Mouse (Mus musculus): Measurements from ENCODE around the gene A730049H05Rik. TPM values are rescaled to one million over a fixed set of nuclear protein-coding genes. Genes with fewer than 3 reads are reported as not detected.

Gene A730049H05Rik
- polyA plus RNA-seq, 1 experiment from 2014 or later: 0.73 TPM

DNA sequence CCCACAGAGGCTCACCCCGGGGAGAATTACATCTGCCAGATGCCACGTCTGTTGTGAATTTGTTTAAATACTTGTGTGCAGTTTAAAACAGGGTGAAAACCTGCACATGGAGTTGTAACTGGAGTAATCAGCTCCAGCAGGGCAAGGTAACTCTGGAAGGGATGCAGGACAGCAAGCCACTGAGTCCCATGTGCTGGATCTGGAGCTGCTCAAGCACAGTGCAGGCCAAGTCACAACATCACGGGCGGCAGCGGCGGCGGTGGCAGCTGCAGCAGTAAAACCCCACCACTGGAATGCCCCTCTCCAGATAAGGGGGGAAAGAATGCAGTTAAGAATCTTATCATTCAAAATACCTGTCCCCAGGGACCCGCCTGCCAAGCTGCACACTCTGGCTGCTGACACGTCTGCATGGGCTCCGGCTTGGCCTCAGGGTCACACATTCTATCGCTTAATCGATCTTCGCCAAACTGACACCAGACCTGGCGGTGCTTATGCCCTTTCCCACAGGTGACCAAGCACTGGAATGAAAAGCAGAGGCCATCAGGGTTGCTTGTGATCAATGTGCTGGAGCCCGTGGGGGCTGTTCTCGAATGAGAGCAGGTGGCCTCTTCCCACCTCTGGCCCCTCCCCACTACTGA, 53.4 kb downstream of the A730049H05Rik start:
- Histone ChIP-seq H3K9me3 (ENCODE audit: control insufficient read depth, low read length) (no peaks in the 10 kb centered on the region), H3K36me3 (ENCODE audit: control insufficient read depth, insufficient read depth, low read length) (peaks cover 19% of the 10 kb centered on the region), H3K9ac (ENCODE audit: low read length) (peak overlapping the region; percentile 1; the same call in 1 of the 2 replicates), H3K27ac (ENCODE audit: low read length) (peak overlapping the region; percentile 76), H3K4me2 (ENCODE audit: low read depth, low read length) (no peak overlapping the region), H3K4me3 (ENCODE audit: low read length) (no peak overlapping the region), H3K4me1 (replicated peaks; ENCODE audit: control insufficient read depth, insufficient read depth, low read length) (peaks cover 31% of the 10 kb centered on the region), H3K27me3 (ENCODE audit: control insufficient read depth, insufficient read depth, low read depth, low read length) (no peaks in the 10 kb centered on the region)
- peak; percentile 69 for ATAC-seq (ENCODE audit: low read depth)
- WGBS: 27% methylated on average over 16 of the region's 16 CpGs

DNA sequence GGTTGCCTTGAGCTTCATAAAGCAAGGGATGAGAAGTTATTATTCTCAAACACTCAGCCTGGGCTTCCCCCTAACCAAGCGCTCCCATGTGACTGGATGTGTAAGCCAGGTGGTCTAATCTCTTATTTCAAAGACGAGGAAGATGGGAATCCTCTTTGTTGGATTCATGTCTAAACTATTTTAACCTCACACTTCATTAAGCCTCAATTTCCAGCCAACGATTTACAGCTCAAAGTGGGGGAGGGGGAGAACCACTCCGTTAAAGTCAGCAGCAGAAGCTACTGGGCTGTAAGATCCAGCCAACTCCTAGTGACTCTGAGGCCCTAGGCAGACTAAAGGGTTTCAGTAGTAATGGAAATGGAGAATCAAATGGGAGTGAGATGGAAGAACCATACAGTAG, 55.5 kb downstream of the A730049H05Rik start:
- H3K4me1 ChIP-seq (replicated peaks; ENCODE audit: control insufficient read depth, insufficient read depth, low read length): peaks cover 38% of the 10 kb centered on the region
- ATAC-seq (ENCODE audit: low read depth): no peak
- H3K36me3 ChIP-seq (ENCODE audit: control insufficient read depth, insufficient read depth, low read length): peaks cover 16% of the 10 kb centered on the region

DNA sequence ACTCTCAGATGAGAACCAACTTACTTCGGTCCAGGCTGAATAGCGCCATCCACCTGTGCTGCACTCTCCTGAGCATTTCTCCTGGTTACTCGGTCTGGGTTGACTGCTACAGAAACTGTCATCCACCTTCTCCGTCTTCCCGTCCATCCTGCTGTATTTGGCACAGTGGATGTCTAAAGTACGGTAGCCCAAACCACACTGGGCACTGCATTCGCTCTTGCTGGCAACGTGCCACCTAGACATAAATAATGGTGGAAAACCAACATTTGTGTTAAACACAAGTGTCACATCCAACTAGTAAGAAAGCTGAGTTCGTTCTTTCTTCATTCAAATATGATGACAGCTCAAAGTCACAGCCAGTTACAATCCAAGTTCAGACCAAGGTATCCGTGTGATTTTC, 56.5 kb downstream of the A730049H05Rik start:
- 55% methylated on average over 10 of the region's 10 CpGs for WGBS

More for the DNA sequence above, 55.5 kb downstream of the A730049H05Rik start:
- Histone ChIP-seq H3K27me3 (ENCODE audit: control insufficient read depth, insufficient read depth, low read depth, low read length) (no peaks in the 10 kb centered on the region), H3K9me3 (ENCODE audit: control insufficient read depth, low read length) (no peaks in the 10 kb centered on the region), H3K4me3 (ENCODE audit: low read length) (no peak overlapping the region), H3K4me2 (ENCODE audit: low read depth, low read length) (no peak overlapping the region), H3K27ac (ENCODE audit: low read length) (no peak overlapping the region), H3K9ac (ENCODE audit: low read length) (no peak overlapping the region)
- WGBS: 44% methylated on average over 4 of the region's 4 CpGs

DNA sequence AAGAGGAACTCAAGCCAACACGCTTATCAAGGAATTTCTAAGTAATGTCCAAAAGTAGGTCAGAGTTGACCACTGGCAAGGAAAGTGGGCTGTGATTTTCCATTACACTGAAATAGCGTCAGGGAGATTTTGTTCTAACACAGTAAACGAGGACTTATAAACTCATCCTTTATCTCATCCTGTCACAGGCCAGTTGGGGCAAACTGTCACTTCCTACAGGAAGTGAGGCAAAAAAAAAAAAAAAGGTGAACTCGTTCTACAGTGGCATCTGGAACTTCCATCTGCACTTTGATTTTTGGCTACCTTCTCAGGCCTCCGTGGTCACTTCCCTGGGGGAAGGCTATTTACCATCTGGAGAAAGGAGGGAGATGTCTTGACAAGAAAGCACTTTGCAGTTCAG, 58.6 kb downstream of the A730049H05Rik start:
- no peaks in the 10 kb centered on the region for H3K27me3 ChIP-seq (ENCODE audit: control insufficient read depth, insufficient read depth, low read depth, low read length)
- H3K4me1 ChIP-seq (replicated peaks; ENCODE audit: control insufficient read depth, insufficient read depth, low read length): peaks cover 23% of the 10 kb centered on the region
- peaks cover 29% of the 10 kb centered on the region for H3K36me3 ChIP-seq (ENCODE audit: control insufficient read depth, insufficient read depth, low read length)
- H3K4me3 ChIP-seq (ENCODE audit: low read length): no peak overlapping the region
- 33% methylated on average over 5 of the region's 5 CpGs for WGBS
- H3K27ac ChIP-seq (ENCODE audit: low read length): peak overlapping the region; percentile 86
- H3K9ac ChIP-seq (ENCODE audit: low read length): no peak overlapping the region
- H3K9me3 ChIP-seq (ENCODE audit: control insufficient read depth, low read length): no peaks in the 10 kb centered on the region
- no peak overlapping the region for H3K4me2 ChIP-seq (ENCODE audit: low read depth, low read length)
- peak; percentile 16; the same call in 1 of the 2 replicates for ATAC-seq (ENCODE audit: low read depth)

More for the DNA sequence above, 56.5 kb downstream of the A730049H05Rik start:
- Histone ChIP-seq H3K4me1 (replicated peaks; ENCODE audit: control insufficient read depth, insufficient read depth, low read length) (peaks cover 38% of the 10 kb centered on the region), H3K36me3 (ENCODE audit: control insufficient read depth, insufficient read depth, low read length) (peaks cover 20% of the 10 kb centered on the region), H3K27ac (ENCODE audit: low read length) (no peak overlapping the region), H3K9me3 (ENCODE audit: control insufficient read depth, low read length) (no peaks in the 10 kb centered on the region), H3K27me3 (ENCODE audit: control insufficient read depth, insufficient read depth, low read depth, low read length) (no peaks in the 10 kb centered on the region), H3K4me2 (ENCODE audit: low read depth, low read length) (no peak overlapping the region), H3K4me3 (ENCODE audit: low read length) (no peak overlapping the region), H3K9ac (ENCODE audit: low read length) (no peak overlapping the region)
- ATAC-seq (ENCODE audit: low read depth): no peak

DNA sequence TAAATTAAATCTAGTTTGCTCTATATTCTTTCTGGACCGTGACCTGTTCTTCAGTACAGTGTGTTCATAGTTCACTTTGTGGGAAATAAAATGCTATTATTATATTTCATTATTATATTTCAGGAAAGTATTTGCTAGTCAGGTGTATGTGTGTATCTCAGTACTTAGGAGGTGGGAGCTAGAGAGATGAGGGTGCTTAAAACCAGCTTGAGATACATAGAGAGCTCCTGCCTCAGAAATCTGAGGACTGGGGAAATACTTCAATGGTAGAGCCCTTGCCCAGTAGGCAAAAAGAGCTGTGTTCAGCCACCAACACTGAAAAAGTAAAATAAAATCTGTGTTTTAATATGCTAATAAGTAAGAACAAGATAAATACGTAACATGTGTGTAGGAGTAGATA, 59.1 kb downstream of the A730049H05Rik start:
- H3K4me3 ChIP-seq (ENCODE audit: low read length): no peak overlapping the region
- peak overlapping the region; percentile 86 for H3K27ac ChIP-seq (ENCODE audit: low read length)
- peaks cover 19% of the 10 kb centered on the region for H3K4me1 ChIP-seq (replicated peaks; ENCODE audit: control insufficient read depth, insufficient read depth, low read length)
- H3K9me3 ChIP-seq (ENCODE audit: control insufficient read depth, low read length): no peaks in the 10 kb centered on the region
- H3K36me3 ChIP-seq (ENCODE audit: control insufficient read depth, insufficient read depth, low read length): peaks cover 32% of the 10 kb centered on the region
- ATAC-seq (ENCODE audit: low read depth): no peak
- WGBS: 70% methylated on average over 2 of the region's 2 CpGs
- no peak overlapping the region for H3K4me2 ChIP-seq (ENCODE audit: low read depth, low read length)
- H3K9ac ChIP-seq (ENCODE audit: low read length): no peak overlapping the region
- no peaks in the 10 kb centered on the region for H3K27me3 ChIP-seq (ENCODE audit: control insufficient read depth, insufficient read depth, low read depth, low read length)

DNA sequence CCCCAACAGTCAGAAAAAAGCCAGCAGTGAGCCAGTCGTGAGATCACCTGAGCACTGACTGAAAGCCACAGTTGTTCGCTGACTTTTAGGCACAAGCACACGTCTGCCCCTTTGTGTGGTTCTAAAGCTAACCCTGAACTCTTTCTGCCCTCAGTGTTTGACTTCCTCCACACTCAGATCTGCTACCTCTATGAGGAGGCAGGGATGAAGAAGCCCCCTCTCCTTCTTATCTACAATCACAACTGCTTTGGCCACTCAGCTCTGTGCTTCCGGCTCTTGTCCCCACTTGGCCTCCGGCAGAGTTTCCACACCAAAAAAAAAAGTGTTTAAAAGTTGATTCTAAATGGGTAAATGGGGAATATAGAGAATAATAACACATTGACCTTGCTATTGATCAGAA, 59.8 kb downstream of the A730049H05Rik start:
- 33% methylated on average over 5 of the region's 5 CpGs for WGBS
- peak; percentile 27; the same call in 1 of the 2 replicates for ATAC-seq (ENCODE audit: low read depth)
- Histone ChIP-seq H3K27ac (ENCODE audit: low read length) (peak overlapping the region; percentile 86), H3K4me1 (replicated peaks; ENCODE audit: control insufficient read depth, insufficient read depth, low read length) (peaks cover 15% of the 10 kb centered on the region), H3K36me3 (ENCODE audit: control insufficient read depth, insufficient read depth, low read length) (peaks cover 36% of the 10 kb centered on the region), H3K4me2 (ENCODE audit: low read depth, low read length) (no peak overlapping the region), H3K27me3 (ENCODE audit: control insufficient read depth, insufficient read depth, low read depth, low read length) (no peaks in the 10 kb centered on the region), H3K4me3 (ENCODE audit: low read length) (no peak overlapping the region), H3K9ac (ENCODE audit: low read length) (no peak overlapping the region), H3K9me3 (ENCODE audit: control insufficient read depth, low read length) (no peaks in the 10 kb centered on the region)

DNA sequence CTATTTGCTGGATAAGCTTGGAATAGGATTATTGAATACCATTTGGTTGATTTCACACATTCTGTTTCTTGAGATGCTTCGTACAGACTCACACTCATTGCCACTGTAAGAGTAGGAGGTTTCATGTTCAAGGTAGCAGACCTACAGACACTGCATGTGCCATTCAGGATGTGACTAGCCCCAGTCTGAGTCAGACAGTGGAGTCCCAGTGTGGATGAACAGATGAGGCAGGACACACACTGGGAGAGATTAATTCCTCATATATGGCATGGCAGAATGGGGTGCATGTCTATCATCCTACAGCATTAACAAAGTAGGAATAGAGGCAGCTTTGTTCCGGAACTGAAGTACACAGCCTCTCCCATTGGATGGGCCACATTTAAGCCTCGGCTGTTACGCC, 61.0 kb downstream of the A730049H05Rik start:
- Histone ChIP-seq H3K4me2 (ENCODE audit: low read depth, low read length) (no peak overlapping the region), H3K36me3 (ENCODE audit: control insufficient read depth, insufficient read depth, low read length) (peaks cover 41% of the 10 kb centered on the region), H3K27me3 (ENCODE audit: control insufficient read depth, insufficient read depth, low read depth, low read length) (no peaks in the 10 kb centered on the region), H3K4me3 (ENCODE audit: low read length) (no peak overlapping the region), H3K27ac (ENCODE audit: low read length) (no peak overlapping the region), H3K9ac (ENCODE audit: low read length) (no peak overlapping the region), H3K4me1 (replicated peaks; ENCODE audit: control insufficient read depth, insufficient read depth, low read length) (peaks cover 12% of the 10 kb centered on the region), H3K9me3 (ENCODE audit: control insufficient read depth, low read length) (no peaks in the 10 kb centered on the region)
- ATAC-seq (ENCODE audit: low read depth): no peak
- 88% methylated on average over 4 of the region's 4 CpGs for WGBS

DNA sequence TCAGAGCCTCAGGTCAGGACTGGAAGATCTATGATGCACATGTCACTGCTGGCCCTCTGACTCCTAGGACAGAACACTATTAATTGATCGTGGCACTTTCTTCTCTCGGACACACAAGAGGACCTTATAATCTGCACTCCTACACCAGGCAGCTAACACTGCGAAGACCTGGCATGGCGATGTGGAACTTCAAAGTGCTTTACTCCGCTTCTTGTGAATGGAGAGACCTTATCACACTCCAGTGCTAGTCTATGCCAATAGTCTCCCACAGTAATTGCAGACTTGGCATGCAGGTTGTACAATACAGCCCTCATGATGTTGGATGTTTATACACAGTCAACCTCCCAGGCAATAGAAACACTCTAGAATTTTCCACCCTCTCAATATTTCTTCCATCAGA, 62.5 kb downstream of the A730049H05Rik start:
- H3K4me3 ChIP-seq (ENCODE audit: low read length): no peak overlapping the region
- no peaks in the 10 kb centered on the region for H3K9me3 ChIP-seq (ENCODE audit: control insufficient read depth, low read length)
- WGBS: 83% methylated on average over 5 of the region's 5 CpGs
- peaks cover 9% of the 10 kb centered on the region for H3K4me1 ChIP-seq (replicated peaks; ENCODE audit: control insufficient read depth, insufficient read depth, low read length)
- H3K36me3 ChIP-seq (ENCODE audit: control insufficient read depth, insufficient read depth, low read length): peaks cover 40% of the 10 kb centered on the region
- no peak for ATAC-seq (ENCODE audit: low read depth)
- H3K4me2 ChIP-seq (ENCODE audit: low read depth, low read length): no peak overlapping the region
- no peak overlapping the region for H3K27ac ChIP-seq (ENCODE audit: low read length)
- no peaks in the 10 kb centered on the region for H3K27me3 ChIP-seq (ENCODE audit: control insufficient read depth, insufficient read depth, low read depth, low read length)
- no peak overlapping the region for H3K9ac ChIP-seq (ENCODE audit: low read length)

DNA sequence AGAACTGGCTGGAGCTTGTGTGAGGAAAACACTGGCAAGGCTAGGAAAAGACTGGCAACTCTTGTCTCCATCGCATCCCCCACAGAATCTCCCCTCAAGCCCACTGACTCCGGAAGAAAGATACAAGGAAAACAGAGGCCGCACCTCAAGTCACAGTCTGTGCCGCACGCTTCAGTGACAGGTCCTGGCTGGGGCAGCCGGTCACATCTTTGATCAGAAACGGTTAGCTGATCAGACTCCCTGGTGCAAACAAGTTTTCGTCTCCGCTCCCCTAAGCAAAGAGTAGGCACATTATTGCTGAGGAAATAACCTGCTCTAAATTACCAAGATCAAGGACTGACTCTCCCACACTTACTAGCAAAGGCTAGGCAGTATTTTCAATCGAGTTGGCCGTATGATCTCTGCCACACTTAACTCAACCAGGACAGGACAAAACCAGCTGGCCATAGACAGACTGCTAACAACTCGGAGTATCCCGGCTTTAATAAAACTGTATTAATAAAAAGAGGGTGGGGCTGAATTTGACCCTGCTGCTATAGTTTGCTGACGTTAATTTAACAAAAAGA, 63.5 kb downstream of the A730049H05Rik start:
- WGBS: 74% methylated on average over 14 of the region's 14 CpGs
- H3K4me1 ChIP-seq (replicated peaks; ENCODE audit: control insufficient read depth, insufficient read depth, low read length): peaks cover 6% of the 10 kb centered on the region
- H3K27ac ChIP-seq (ENCODE audit: low read length): no peak overlapping the region
- no peaks in the 10 kb centered on the region for H3K9me3 ChIP-seq (ENCODE audit: control insufficient read depth, low read length)
- no peak overlapping the region for H3K9ac ChIP-seq (ENCODE audit: low read length)
- no peak overlapping the region for H3K4me3 ChIP-seq (ENCODE audit: low read length)
- no peaks in the 10 kb centered on the region for H3K27me3 ChIP-seq (ENCODE audit: control insufficient read depth, insufficient read depth, low read depth, low read length)
- no peak overlapping the region for H3K4me2 ChIP-seq (ENCODE audit: low read depth, low read length)
- H3K36me3 ChIP-seq (ENCODE audit: control insufficient read depth, insufficient read depth, low read length): peaks cover 41% of the 10 kb centered on the region
- ATAC-seq (ENCODE audit: low read depth): no peak
